Comparison of ENCODE assay signal across 38 mouse cellular contexts in the genomic region with DNA sequence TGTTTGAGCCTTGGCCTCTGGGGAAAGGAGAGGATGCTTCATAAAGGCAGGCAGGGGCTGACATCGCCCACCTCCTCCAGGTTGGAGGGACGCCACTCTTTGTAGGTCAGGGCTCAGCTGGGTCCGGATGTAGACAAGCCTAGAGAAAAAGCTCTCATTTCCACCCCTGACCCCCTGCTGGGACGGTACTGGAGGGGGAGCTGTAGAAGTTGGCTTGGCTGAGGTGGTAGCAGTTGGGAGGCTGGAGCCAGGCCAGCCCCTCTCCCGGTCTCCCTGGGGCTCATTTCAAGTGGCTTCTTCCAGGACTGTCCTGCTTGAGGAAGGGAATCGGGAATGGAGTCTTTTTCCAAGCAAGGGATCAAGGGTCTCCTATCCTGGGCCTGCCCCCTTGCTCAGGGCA. TPM values are rescaled to one million over a fixed set of nuclear protein-coding genes. Genes with fewer than 3 reads are reported as not detected.
A peak's percentile ranks its signal among the peaks of the same experiment; 100 is the strongest.
DNase-seq lines count a peak whose midpoint lies in the region; ATAC-seq lines count a peak whose summit lies in the region.
"Had no signal": no experiment of that assay in that cellular context is flagged by ENCODE, and none has a peak within 500 bp of the region (broad histone marks: within the 10 kb centered on the region; RNA-seq: fewer than 3 reads in every experiment).

No protein-coding gene starts in this region.

- H3K9me3 ChIP-seq in stomach, embryonic 14.5 days (ENCODE audit: control insufficient read depth, low read depth, low read length), result no peaks in the 10 kb centered on the region
- H3K9me3 ChIP-seq in heart, embryonic 12.5 days (replicated peaks), result no peaks in the 10 kb centered on the region
- H3K9me3 ChIP-seq: forebrain, embryonic 13.5 days; heart, embryonic 13.5 days; hindbrain, embryonic 15.5 days; kidney, embryonic 15.5 days; liver, embryonic 12.5 days; midbrain, embryonic 13.5 days; neural tube, embryonic 13.5 days had no signal

- H3K4me1 ChIP-seq in stomach, embryonic 14.5 days (ENCODE audit: control insufficient read depth, insufficient read depth, low read length), result no peaks in the 10 kb centered on the region
- H3K4me1 ChIP-seq in heart, embryonic 12.5 days (replicated peaks), result no peaks in the 10 kb centered on the region
- H3K4me1 ChIP-seq: heart, embryonic 13.5 days; liver, embryonic 12.5 days had no signal

- no peak overlapping the region for H3K4me3 ChIP-seq in stomach, embryonic 14.5 days (ENCODE audit: low read depth, low read length)
- H3K4me3 ChIP-seq in heart, embryonic 12.5 days, result no peak overlapping the region
- H3K4me3 ChIP-seq: forebrain, embryonic 13.5 days; heart, adult 2 months; heart, embryonic 13.5 days; hindbrain, embryonic 15.5 days; kidney, embryonic 15.5 days; layer of hippocampus, adult 2 months; liver, embryonic 12.5 days; midbrain, embryonic 13.5 days; neural tube, embryonic 13.5 days had no signal

- intact Hi-C loops in left cerebral cortex, postnatal 4 days (cut with DNase I), result no loop called here
- intact Hi-C loops in gastrocnemius, postnatal 36 days (cut with DNase I), result no loop called here

- no peaks in the 10 kb centered on the region for H3K36me3 ChIP-seq in stomach, embryonic 14.5 days (ENCODE audit: control insufficient read depth, insufficient read depth, low read length)
- no peaks in the 10 kb centered on the region for H3K36me3 ChIP-seq in heart, embryonic 12.5 days
- H3K36me3 ChIP-seq: heart, embryonic 13.5 days; hindbrain, embryonic 15.5 days; kidney, embryonic 15.5 days; liver, embryonic 12.5 days; midbrain, embryonic 13.5 days; neural tube, embryonic 13.5 days had no signal

- no peak overlapping the region for H3K9ac ChIP-seq in stomach, embryonic 14.5 days (replicated peaks; ENCODE audit: low read depth, low read length)
- H3K9ac ChIP-seq in heart, embryonic 12.5 days, result no peak overlapping the region
- H3K9ac ChIP-seq: forebrain, embryonic 13.5 days; heart, embryonic 13.5 days; hindbrain, embryonic 15.5 days; kidney, embryonic 15.5 days; liver, embryonic 12.5 days; liver, postnatal 0 days; midbrain, embryonic 13.5 days; neural tube, embryonic 13.5 days had no signal

- peak; percentile 65 to 71 for DNase-seq in cerebellum, postnatal 10 days
- no peak for DNase-seq in cerebellum, adult 11 months
- DNase-seq in left cerebral cortex, postnatal 4 days, result peak; percentile 60
- DNase-seq in left cerebral cortex, adult 11 months (ENCODE audit: low spot score), result no peak
- DNase-seq in gastrocnemius, postnatal 36 days, result no peak
- DNase-seq: adrenal gland, postnatal 36 days; cerebellum, adult 9-11 months; gastrocnemius, postnatal 25 days; heart, adult 2 months; heart, postnatal 10 days; kidney, adult 18-20 months; kidney, postnatal 25 days; liver, postnatal 0 days; right cerebral cortex, postnatal 4 days had no signal

- WGBS in stomach, embryonic 14.5 days, result 35% methylated on average over 6 of the region's 6 CpGs
- 37% methylated on average over 6 of the region's 6 CpGs for WGBS in heart, embryonic 12.5 days

- no peak overlapping the region for H3K27ac ChIP-seq in stomach, embryonic 14.5 days (ENCODE audit: low read length)
- no peak overlapping the region for H3K27ac ChIP-seq in heart, embryonic 12.5 days (ENCODE audit: poor library complexity, severe bottlenecking)
- H3K27ac ChIP-seq: forebrain, embryonic 13.5 days; heart, adult 2 months; heart, embryonic 13.5 days; hindbrain, embryonic 15.5 days; kidney, embryonic 15.5 days; layer of hippocampus, adult 2 months; liver, embryonic 12.5 days; macrophage; midbrain, embryonic 13.5 days; neural tube, embryonic 13.5 days had no signal

- 0 out of 2 replicates have a peak, but pooled peaks cover 11% of the 10 kb centered on the region for H3K27me3 ChIP-seq in stomach, embryonic 14.5 days (ENCODE audit: control insufficient read depth, insufficient read depth, low read length)
- peaks cover 31% of the 10 kb centered on the region for H3K27me3 ChIP-seq in heart, embryonic 12.5 days (replicated peaks)

- peak; percentile 2; the same call in 1 of the 2 replicates for ATAC-seq in stomach, embryonic 14.5 days (ENCODE audit: insufficient number of reproducible peaks, insufficient read depth, low FRiP score, low read depth)
- no peak for ATAC-seq in heart, embryonic 12.5 days (ENCODE audit: insufficient number of reproducible peaks, low FRiP score)
- ATAC-seq: forebrain, embryonic 13.5 days; liver, embryonic 12.5 days; liver, postnatal 0 days; lung, postnatal 0 days; midbrain, embryonic 13.5 days; Patski had no signal

- H3K4me2 ChIP-seq in stomach, embryonic 14.5 days (replicated peaks; ENCODE audit: low read depth, low read length), result no peak overlapping the region
- no peak overlapping the region for H3K4me2 ChIP-seq in heart, embryonic 12.5 days
- H3K4me2 ChIP-seq: forebrain, embryonic 13.5 days; heart, embryonic 13.5 days; hindbrain, embryonic 15.5 days; kidney, embryonic 15.5 days; liver, embryonic 12.5 days; midbrain, embryonic 13.5 days; neural tube, embryonic 13.5 days had no signal

RNA-seq across cellular contexts. Expression of a gene that starts 31.6 kb away (rescaled TPM):
- total RNA-seq in left cerebral cortex, postnatal 4 days (2021), result 1 to 10 TPM in 1 of 2 experiments, under 1 TPM in 1; 0.70 to 1.8 TPM
- polyA plus RNA-seq in stomach, embryonic 14.5 days (2014; fragmentation: Nextera tagmentation; extraction: Ambion mirVana), result 1.3 and 4.7 TPM in 2 replicates
- polyA plus RNA-seq in heart, embryonic 12.5 days (2016; fragmentation: Nextera tagmentation; extraction: Ambion mirVana), result 2.9 and 3.0 TPM in 2 replicates
- 1 to 10 TPM; 3.9 to 7.8 TPM for total RNA-seq in gastrocnemius, postnatal 36 days (2021)

RNA-seq across cellular contexts. Expression of a gene that starts 43.8 kb away (rescaled TPM):
- not detected for total RNA-seq in left cerebral cortex, postnatal 4 days (2021)
- 0.12 and 0.86 TPM in 2 replicates for polyA plus RNA-seq in stomach, embryonic 14.5 days (2014; fragmentation: Nextera tagmentation; extraction: Ambion mirVana)
- polyA plus RNA-seq in heart, embryonic 12.5 days (2016; fragmentation: Nextera tagmentation; extraction: Ambion mirVana), result 0.40 and 0.50 TPM in 2 replicates
- not detected for total RNA-seq in gastrocnemius, postnatal 36 days (2021)
- total RNA-seq: adrenal gland, adult 18-20 months; adrenal gland, postnatal 36 days; CH12.LX; gastrocnemius, adult 18-20 months; gastrocnemius, postnatal 25 days; hematopoietic stem cell, adult 5-6 weeks; layer of hippocampus, adult 2 months; layer of hippocampus, postnatal 14 days; left cerebral cortex, adult 8-10 months; left cerebral cortex, postnatal 36 days; megakaryocyte-erythroid progenitor cell, adult 5-6 weeks; MEL had no signal
- polyA plus RNA-seq: C2C12; frontal cortex, adult 2 months; kidney, embryonic 15.5 days; liver, embryonic 12.5 days; liver, postnatal 0 days; lung, postnatal 0 days; macrophage; Patski had no signal

RNA-seq across cellular contexts. Expression of a gene that starts 59.4 kb away (rescaled TPM):
- 100 to 1,000 TPM; 108 to 128 TPM for total RNA-seq in left cerebral cortex, postnatal 4 days (2021)
- 28.8 and 34.5 TPM in 2 replicates for polyA plus RNA-seq in stomach, embryonic 14.5 days (2014; fragmentation: Nextera tagmentation; extraction: Ambion mirVana)
- polyA plus RNA-seq in heart, embryonic 12.5 days (2016; fragmentation: Nextera tagmentation; extraction: Ambion mirVana), result 20.4 and 21.3 TPM in 2 replicates
- total RNA-seq in gastrocnemius, postnatal 36 days (2021), result 10 to 100 TPM; 17.8 to 19.8 TPM

Comparison
In these comparisons a context has a peak if more than half of its experiments do, and no peak if none do; other contexts are left out.
1. DNase-seq: peak in cerebellum, postnatal 10 days (2 of 2) and left cerebral cortex, postnatal 4 days (single experiment); none in cerebellum, adult 11 months (single experiment), left cerebral cortex, adult 11 months (single experiment) and gastrocnemius, postnatal 36 days (0 of 2).
2. RNA of a gene that starts 59.4 kb away (total RNA-seq): 108 to 128 TPM in left cerebral cortex, postnatal 4 days; 17.8 to 19.8 TPM in gastrocnemius, postnatal 36 days; every median in the first group is over 4 times any median in the second.